8 mouse cellular contexts compared by ENCODE assay signal in genomic region chr8:55940526-55940880, GRCm38 (mm10). TPM values are rescaled to one million over a fixed set of nuclear protein-coding genes. Genes with fewer than 3 reads are reported as not detected.
DNase-seq lines count a peak whose midpoint lies in the region; ATAC-seq lines count a peak whose summit lies in the region.

No protein-coding gene starts in this region.

- no peak for ATAC-seq in heart, embryonic 15.5 days (replicated peaks; ENCODE audit: insufficient number of reproducible peaks, insufficient read depth, low FRiP score, low read depth)
- peak; percentile 90 for ATAC-seq in forebrain, embryonic 13.5 days

- 1% methylated on average over 8 of the region's 8 CpGs for WGBS in heart, embryonic 15.5 days
- under 1% methylated on average over 8 of the region's 8 CpGs for WGBS in forebrain, embryonic 13.5 days
- WGBS in limb, embryonic 10.5 days: 1% methylated on average over 8 of the region's 8 CpGs

- DNase-seq in heart, adult 11 months: no peak
- peak; percentile 25 for DNase-seq in Muller cell, postnatal 12 days (ENCODE audit: inconsistent ontology term)
- peak; percentile 77 for DNase-seq in limb, embryonic 10.5 days (ENCODE audit: low spot score)
- peak; percentile 19 for DNase-seq in retina, postnatal 7 days (ENCODE audit: low read depth, low spot score)
- DNase-seq in urinary bladder, postnatal 4 days (ENCODE audit: low spot score in 2 of 2): no peak
- no peak for DNase-seq in thymus, postnatal 14 days

- no peaks in the 10 kb centered on the region for H3K36me3 ChIP-seq in heart, embryonic 15.5 days
- H3K36me3 ChIP-seq in forebrain, embryonic 13.5 days (ENCODE audit: poor library complexity, severe bottlenecking): no peaks in the 10 kb centered on the region
- no peaks in the 10 kb centered on the region for H3K36me3 ChIP-seq in limb, embryonic 10.5 days

- H3K27ac ChIP-seq in heart, embryonic 15.5 days: no peak overlapping the region
- H3K27ac ChIP-seq in forebrain, embryonic 13.5 days: no peak overlapping the region
- no peak overlapping the region for H3K27ac ChIP-seq in limb, embryonic 10.5 days

- no peaks in the 10 kb centered on the region for H3K27me3 ChIP-seq in heart, embryonic 15.5 days
- H3K27me3 ChIP-seq in forebrain, embryonic 13.5 days: no peaks in the 10 kb centered on the region
- no peaks in the 10 kb centered on the region for H3K27me3 ChIP-seq in limb, embryonic 10.5 days (ENCODE audit: low read depth, poor library complexity, severe bottlenecking)

- H3K4me3 ChIP-seq in heart, embryonic 15.5 days: no peak overlapping the region
- H3K4me3 ChIP-seq in forebrain, embryonic 13.5 days: peak overlapping the region; percentile 43
- H3K4me3 ChIP-seq in limb, embryonic 10.5 days: peak overlapping the region; percentile 36

- H3K4me1 ChIP-seq in heart, embryonic 15.5 days (replicated peaks): peaks cover 5% of the 10 kb centered on the region
- H3K4me1 ChIP-seq in forebrain, embryonic 13.5 days: peaks cover 12% of the 10 kb centered on the region
- peaks cover 8% of the 10 kb centered on the region for H3K4me1 ChIP-seq in limb, embryonic 10.5 days

- no peak overlapping the region for H3K9ac ChIP-seq in heart, embryonic 15.5 days
- H3K9ac ChIP-seq in forebrain, embryonic 13.5 days: peak overlapping the region; percentile 47; the same call in 1 of the 2 replicates

- H3K4me2 ChIP-seq in heart, embryonic 15.5 days: peak overlapping the region; percentile 30
- peak overlapping the region; percentile 75 for H3K4me2 ChIP-seq in forebrain, embryonic 13.5 days

- H3K9me3 ChIP-seq in heart, embryonic 15.5 days (replicated peaks): no peaks in the 10 kb centered on the region
- no peaks in the 10 kb centered on the region for H3K9me3 ChIP-seq in forebrain, embryonic 13.5 days (replicated peaks)
- H3K9me3 ChIP-seq in limb, embryonic 10.5 days (replicated peaks): no peaks in the 10 kb centered on the region

RNA-seq across cellular contexts. Expression of gene Glra3, which starts 0.2 kb away (rescaled TPM):
- polyA plus RNA-seq in heart, embryonic 15.5 days (2015; fragmentation: Nextera tagmentation; extraction: Ambion mirVana): not detected in 2 replicates
- 0.06 and 0.26 TPM in 2 replicates for polyA plus RNA-seq in forebrain, embryonic 13.5 days (2015; fragmentation: Nextera tagmentation; extraction: Ambion mirVana)
- polyA plus RNA-seq in limb, embryonic 10.5 days (2016; fragmentation: Nextera tagmentation; extraction: Ambion mirVana): not detected in 2 replicates

RNA-seq across cellular contexts. Expression of gene Adam29, which starts 33.8 kb away (rescaled TPM):
- polyA plus RNA-seq in heart, embryonic 15.5 days (2015; fragmentation: Nextera tagmentation; extraction: Ambion mirVana): not detected in 2 replicates
- polyA plus RNA-seq in forebrain, embryonic 13.5 days (2015; fragmentation: Nextera tagmentation; extraction: Ambion mirVana): not detected in 2 replicates
- polyA plus RNA-seq in limb, embryonic 10.5 days (2016; fragmentation: Nextera tagmentation; extraction: Ambion mirVana): not detected in 2 replicates

Comparison
In these comparisons a context has a peak if more than half of its experiments do, and no peak if none do; other contexts are left out.
1. DNase-seq: peak in Muller cell, postnatal 12 days (single experiment), limb, embryonic 10.5 days (single experiment) and retina, postnatal 7 days (single experiment); none in heart, adult 11 months (single experiment), urinary bladder, postnatal 4 days (0 of 2) and thymus, postnatal 14 days (single experiment).